Mouse (Mus musculus): ENCODE measurements around the gene Panx3. TPM values are rescaled to one million over a fixed set of nuclear protein-coding genes. Genes with fewer than 3 reads are reported as not detected.

Panx3 gene
- not detected for total RNA-seq (2021)
- long read RNA-seq, experiment 1: 0 reads
- long read RNA-seq, experiment 2: 0 reads

DNA sequence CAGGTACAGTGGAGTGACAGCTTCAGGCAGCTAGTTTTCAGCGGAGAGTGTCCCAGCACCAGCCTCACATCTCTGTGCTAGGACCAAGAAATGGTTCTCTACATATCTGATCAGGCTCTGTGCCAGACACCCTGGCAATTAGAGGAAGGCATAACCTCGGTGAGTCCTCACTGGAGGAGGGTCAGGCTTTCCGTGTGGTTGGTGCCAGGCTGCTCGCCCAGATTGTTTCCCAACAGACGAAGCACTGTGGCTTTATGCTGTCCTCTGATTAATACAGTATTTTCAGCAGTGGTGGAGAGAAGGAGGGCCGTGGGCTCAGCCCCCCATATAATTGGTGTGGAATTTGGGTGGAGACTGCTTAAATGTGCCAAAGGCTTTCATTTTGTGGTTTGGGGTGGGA is at the start of gene Panx3:
Panx3 (minus strand) TSS at position 121 of the 400 bp plus-strand sequence.
- TF ChIP-seq CTCF (IDR thresholded peaks at IDR 0.05): no peak
- no peak for DNase-seq
- intact Hi-C loops (cut with DNase I): no loop called here
- Histone ChIP-seq H3K4me3 (no peak within 1 kb of the TSS), H3K27ac (no peak within 1 kb of the TSS)

DNA sequence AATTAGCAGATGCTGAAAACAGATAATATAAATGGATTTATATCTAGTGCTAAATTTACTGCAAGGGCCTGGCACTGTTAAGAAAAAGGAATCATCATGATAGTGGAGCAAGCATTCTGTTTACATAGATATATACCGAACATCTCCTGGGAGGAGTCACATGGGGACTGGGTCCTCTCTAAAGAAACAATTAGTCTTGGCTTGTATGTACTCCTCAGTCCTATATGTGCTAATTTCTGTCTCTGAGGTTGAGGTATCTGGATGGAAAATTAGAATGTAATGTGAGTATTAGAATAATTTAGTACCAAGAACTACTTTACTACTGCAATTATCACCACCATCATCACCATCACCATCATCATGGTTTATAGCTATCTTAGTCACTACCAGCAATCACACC is 47.1 kb upstream of the Panx3 start, which contains the start of gene Olfr160:
Olfr160 (minus strand) TSS at position 101 of the 400 bp plus-strand sequence.
- intact Hi-C loops (cut with DNase I): no loop called here
- no peak for TF ChIP-seq CTCF (IDR thresholded peaks at IDR 0.05)
- Histone ChIP-seq H3K27ac (no peak within 1 kb of the TSS), H3K4me3 (no peak within 1 kb of the TSS)
- no peak for DNase-seq

DNA sequence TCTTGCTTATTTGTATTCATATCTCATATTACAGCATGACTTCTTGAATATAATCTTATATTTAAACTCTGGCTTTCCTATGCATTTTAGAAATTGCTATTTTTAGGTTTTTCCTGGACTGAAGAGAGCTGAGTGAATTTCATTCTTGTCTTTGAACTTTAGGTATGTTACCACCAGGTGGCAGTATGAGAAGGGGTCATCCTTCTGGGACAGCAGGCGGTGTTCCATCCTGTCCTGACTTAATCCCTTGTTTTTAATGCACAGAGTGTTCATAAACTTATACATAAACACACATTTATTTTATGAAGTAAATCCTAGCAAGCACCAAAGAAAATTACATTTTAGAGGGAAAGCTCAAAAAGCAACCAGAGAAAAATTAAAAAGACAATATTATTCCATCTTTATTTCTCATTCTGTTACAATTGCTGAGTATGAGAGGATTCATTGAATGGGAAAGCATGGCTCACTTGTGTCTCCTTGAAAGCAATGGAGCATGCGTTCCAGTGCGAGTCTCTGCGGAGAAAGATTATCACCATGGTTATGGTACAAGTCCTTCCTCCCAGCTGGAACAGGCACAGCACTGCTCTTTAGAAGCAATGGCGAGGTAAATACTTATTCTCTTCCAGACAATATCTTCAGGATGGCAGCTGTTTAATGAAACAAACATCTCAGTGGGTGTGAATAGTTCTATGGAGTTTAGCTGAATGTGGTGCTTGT is 21.1 kb upstream of the Panx3 start:
- intact Hi-C loops (cut with DNase I): loop anchor here (2.0 kb wide), 1 partner anchor 247 kb away; no protein-coding TSS in a partner anchor
- peak; percentile 56 for TF ChIP-seq CTCF (IDR thresholded peaks at IDR 0.05)

DNA sequence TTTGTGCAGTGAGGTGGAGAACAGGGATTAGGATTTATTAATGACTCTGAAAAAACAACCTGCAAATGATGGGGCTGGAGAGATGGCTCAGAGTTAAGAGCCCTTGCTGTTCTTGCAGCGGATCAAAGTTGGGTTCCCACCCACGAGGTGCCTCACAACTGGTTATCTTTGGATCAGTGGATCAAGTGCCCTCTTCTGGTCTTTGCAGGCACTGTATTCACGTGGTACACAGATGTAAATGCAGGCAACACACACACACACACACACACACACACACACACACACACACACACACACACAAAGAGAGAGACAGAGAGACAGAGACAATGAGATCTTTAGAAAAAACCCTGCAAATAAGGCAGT is 18.9 kb upstream of the Panx3 start:
- Histone ChIP-seq H3K27ac (no peak overlapping the region), H3K4me3 (no peak overlapping the region)
- intact Hi-C loops (cut with DNase I): no loop called here
- TF ChIP-seq CTCF (IDR thresholded peaks at IDR 0.05): no peak
- DNase-seq: no peak

More for the DNA sequence above, 21.1 kb upstream of the Panx3 start:
- Histone ChIP-seq H3K4me3 (no peak overlapping the region), H3K27ac (no peak overlapping the region)
- DNase-seq: no peak

DNA sequence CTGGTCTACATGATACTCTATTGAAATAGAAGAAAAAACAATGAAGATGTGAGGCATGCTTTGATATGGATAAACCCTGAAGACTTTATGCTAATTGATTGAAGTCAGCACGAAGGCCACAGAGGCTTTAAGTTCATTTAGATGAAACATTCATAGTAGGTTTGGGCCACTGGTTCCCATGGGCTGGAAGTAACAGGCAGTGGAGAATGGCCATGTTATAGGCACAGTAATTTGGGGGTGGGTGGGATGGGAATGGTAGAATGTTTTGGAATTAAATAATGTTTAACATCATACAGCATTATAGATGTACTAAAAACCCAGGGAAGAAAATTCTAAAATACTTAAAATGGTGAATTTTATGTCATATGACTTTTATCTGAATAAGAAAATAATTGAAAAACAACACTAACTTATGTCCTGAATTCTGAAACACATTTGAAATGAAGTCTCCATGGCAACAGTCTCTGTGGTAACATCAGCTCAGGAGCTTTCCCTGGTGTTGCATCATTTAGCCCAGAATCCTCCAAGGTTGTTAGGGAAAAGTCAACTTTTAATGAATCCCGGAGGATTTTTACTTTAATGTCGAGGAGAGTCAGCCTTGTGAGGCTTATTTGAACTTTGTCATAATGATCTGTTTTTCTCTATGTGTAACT is 18.4 kb upstream of the Panx3 start:
- H3K4me3 ChIP-seq: no peak overlapping the region
- intact Hi-C loops (cut with DNase I): no loop called here
- no peak overlapping the region for H3K27ac ChIP-seq
- TF ChIP-seq CTCF (IDR thresholded peaks at IDR 0.05): no peak
- no peak for DNase-seq

DNA sequence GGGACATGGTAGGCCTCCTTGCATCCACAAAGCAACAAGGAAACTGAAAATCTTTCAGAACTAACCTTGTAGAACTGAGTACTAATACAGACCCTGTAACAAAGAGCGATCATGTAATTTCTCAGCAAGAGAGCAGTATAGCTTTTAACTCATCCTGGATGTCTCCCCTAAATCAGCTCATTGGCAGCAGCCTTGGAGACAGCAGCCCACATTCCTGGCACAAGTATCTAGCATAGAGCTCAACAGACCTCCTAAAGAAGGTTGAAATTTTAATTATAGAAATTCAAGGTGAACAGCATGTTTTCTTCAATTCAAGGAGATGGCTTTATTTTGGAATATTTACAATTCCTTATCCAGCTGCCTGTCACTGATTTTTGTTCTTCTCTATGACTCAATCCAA is 12.1 kb upstream of the Panx3 start:
- H3K4me3 ChIP-seq: no peak overlapping the region
- TF ChIP-seq CTCF (IDR thresholded peaks at IDR 0.05): no peak
- intact Hi-C loops (cut with DNase I): no loop called here
- no peak overlapping the region for H3K27ac ChIP-seq
- DNase-seq: no peak

DNA sequence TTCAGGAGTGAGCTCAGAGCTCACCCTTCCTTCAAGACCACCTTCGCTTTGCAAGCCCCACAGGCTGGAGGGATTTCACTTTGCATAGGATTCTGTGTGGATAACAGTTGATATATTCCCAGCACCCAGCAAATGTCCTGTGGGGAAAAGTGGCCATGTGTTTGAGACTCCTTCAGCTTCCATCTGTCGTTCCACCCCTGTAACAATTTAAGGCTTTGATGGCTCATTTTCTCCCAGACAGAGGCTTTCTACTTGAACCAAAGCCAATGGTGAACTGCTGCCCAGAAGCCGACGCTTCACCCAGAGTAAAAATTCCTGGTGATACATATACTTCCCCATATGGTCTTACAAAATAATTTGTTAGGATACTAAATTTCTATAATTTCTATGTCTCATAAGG is 6.3 kb upstream of the Panx3 start:
- Histone ChIP-seq H3K4me3 (no peak overlapping the region), H3K27ac (no peak overlapping the region)
- intact Hi-C loops (cut with DNase I): no loop called here
- TF ChIP-seq CTCF (IDR thresholded peaks at IDR 0.05): no peak
- no peak for DNase-seq

DNA sequence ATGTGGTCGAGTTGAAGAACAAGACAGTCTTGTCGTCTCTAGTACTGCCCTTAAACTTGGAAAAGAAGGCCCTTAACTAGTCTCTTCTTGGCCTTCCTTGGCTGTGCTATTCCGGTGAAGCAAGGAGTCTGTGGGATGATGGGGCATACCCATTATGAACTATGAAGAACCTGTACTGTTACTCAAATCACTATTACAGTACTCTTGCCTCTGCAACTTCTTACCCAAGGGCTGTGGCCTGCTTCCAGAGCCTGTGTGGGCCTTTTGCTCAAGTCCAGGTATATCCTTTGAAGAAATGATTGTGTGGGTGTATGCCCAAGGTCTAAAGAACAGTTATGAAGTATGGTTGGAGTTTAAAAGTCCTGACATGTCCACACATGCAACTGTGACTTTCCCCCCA is 1.2 kb upstream of the Panx3 start:
- TF ChIP-seq CTCF (IDR thresholded peaks at IDR 0.05): no peak
- intact Hi-C loops (cut with DNase I): no loop called here
- DNase-seq: no peak
- Histone ChIP-seq H3K27ac (no peak overlapping the region), H3K4me3 (no peak overlapping the region)

DNA sequence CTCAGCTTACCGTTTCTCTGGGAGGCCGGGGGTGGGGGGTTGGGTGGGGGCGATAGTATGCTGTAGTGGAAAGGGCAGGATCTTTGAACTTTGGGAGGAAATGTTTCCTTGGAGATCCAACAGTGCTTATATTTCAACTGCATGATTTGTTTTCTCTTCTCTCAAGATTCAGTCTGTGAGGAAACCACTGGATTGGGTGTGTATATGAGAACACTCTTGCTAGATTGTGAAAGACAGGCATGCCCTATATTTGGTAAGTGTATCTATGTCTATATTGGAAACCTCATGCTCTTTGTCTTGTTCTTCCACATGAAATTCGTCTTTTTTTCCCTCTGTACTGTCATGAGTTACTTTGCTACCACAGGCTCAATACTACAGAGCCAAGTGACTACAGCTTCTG is 643 bp upstream of the Panx3 start:
- TF ChIP-seq CTCF (IDR thresholded peaks at IDR 0.05): no peak
- DNase-seq: no peak
- Histone ChIP-seq H3K27ac (no peak overlapping the region), H3K4me3 (no peak overlapping the region)
- intact Hi-C loops (cut with DNase I): no loop called here

DNA sequence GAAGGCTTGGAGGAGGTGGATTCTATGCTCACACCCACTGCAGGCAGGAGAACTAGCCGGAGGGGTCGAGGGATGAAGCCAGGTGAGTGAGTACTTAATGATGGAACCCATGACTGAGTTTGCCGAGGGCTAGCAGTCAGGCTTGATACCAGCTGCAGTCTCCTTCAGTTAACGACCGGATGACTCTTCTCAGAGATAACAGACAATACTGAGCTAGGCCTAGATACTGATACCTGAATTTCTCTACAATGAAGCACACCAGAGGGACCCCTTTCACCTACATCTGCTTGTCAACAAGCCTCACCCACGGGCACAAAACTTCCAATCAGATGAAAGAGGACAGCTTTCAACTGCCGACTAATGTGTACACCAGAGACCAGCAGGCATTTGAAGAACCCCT is 3.0 kb downstream of the Panx3 start:
- no peak for DNase-seq
- intact Hi-C loops (cut with DNase I): no loop called here
- no peak for TF ChIP-seq CTCF (IDR thresholded peaks at IDR 0.05)
- H3K4me3 ChIP-seq: no peak overlapping the region
- H3K27ac ChIP-seq: no peak overlapping the region

DNA sequence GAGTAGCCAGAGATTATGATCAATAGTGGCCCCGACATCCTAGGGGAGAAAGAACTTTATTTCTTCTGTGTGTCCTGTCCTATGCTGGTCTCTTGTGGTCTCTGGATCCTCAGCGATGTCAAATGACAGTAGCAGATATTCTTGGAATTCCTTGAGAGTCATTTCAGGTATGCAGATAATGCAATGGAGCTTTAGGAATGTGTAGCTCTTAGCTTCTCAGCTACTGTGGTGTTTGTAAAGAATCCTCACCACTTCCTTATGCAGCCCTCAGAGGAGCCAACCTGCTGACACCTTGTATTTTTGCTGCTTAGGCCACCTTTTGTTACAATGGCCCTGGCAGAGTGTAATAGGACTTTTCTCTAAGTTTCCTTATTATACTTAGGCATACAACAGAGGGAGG is 4.4 kb downstream of the Panx3 start:
- intact Hi-C loops (cut with DNase I): no loop called here
- no peak for TF ChIP-seq CTCF (IDR thresholded peaks at IDR 0.05)
- no peak for DNase-seq
- Histone ChIP-seq H3K4me3 (no peak overlapping the region), H3K27ac (no peak overlapping the region)

DNA sequence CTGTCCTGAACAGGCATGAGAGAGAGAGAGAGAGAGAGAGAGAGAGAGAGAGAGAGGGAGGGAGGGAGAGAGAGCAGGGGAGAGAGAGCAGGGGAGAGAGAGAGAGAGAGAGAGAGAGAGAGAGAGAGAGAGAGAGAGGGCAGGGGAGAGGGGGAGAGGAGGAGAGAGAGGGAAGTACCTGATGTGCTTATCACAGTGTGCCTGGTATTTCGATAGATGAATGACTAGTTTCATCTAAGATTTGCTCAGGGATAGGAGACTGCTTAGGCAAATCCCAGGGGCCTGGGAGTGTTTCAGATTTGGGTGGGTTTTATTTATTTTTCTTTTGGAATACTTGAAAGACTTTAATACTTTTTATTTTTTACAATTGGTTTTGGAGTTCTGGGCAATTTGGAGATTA is 5.8 kb downstream of the Panx3 start:
- no peak for TF ChIP-seq CTCF (IDR thresholded peaks at IDR 0.05)

DNA sequence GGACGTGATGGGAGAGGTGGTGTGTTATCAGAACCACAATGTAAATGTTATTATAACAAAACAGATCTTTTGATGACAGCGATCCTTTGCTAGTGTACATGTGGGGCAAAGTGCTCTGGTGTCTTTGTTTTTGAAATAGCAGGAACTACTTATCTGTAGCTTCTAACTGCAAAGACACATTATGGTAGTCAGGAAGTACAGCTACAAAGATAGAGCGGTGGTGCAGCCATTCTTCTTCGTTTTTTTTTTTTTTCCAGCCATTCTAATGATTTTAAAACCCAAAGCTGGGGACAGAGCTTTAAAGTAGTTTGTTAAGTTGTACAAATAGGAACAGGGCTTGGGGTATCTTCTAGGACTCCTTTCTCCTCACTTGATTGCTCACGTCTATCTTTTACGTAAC is 9.6 kb downstream of the Panx3 start:
- no peak for TF ChIP-seq CTCF (IDR thresholded peaks at IDR 0.05)
- Histone ChIP-seq H3K27ac (no peak overlapping the region), H3K4me3 (no peak overlapping the region)
- intact Hi-C loops (cut with DNase I): no loop called here
- DNase-seq: no peak

More for the DNA sequence above, 5.8 kb downstream of the Panx3 start:
- Histone ChIP-seq H3K27ac (no peak overlapping the region), H3K4me3 (no peak overlapping the region)
- intact Hi-C loops (cut with DNase I): no loop called here
- DNase-seq: no peak
